Mouse (Mus musculus): ENCODE data around the gene Lsamp. TPM values are rescaled to one million over a fixed set of nuclear protein-coding genes. Genes with fewer than 3 reads are reported as not detected.

The Lsamp gene
- polyA plus RNA-seq, 1 experiment from 2014 or later: 31.1 TPM

- Histone ChIP-seq H3K4me1 (no peaks in the 10 kb centered on the region), H3K27me3 (no peaks in the 10 kb centered on the region), H3K4me3 (no peak overlapping the region), H3K27ac (no peak overlapping the region), H3K9me3 (replicated peaks) (no peaks in the 10 kb centered on the region), H3K4me2 (replicated peaks) (no peak overlapping the region), H3K9ac (no peak overlapping the region), H3K36me3 (no peaks in the 10 kb centered on the region)
- no peak for ATAC-seq (ENCODE audit: low FRiP score)
- 38% methylated on average over 6 of the region's 6 CpGs for WGBS
Observed at GRCm38 (mm10) chr16:40739015-40739414, 754.9 kb downstream of the Lsamp start.

- Histone ChIP-seq H3K9me3 (replicated peaks) (no peaks in the 10 kb centered on the region), H3K36me3 (no peaks in the 10 kb centered on the region), H3K27me3 (no peaks in the 10 kb centered on the region), H3K9ac (no peak overlapping the region), H3K4me2 (replicated peaks) (no peak overlapping the region), H3K4me3 (no peak overlapping the region), H3K27ac (no peak overlapping the region), H3K4me1 (no peaks in the 10 kb centered on the region)
- WGBS: 65% methylated on average over 6 of the region's 6 CpGs
- no peak for ATAC-seq (ENCODE audit: low FRiP score)
Observed at GRCm38 (mm10) chr16:40739771-40740170, 755.6 kb downstream of the Lsamp start.

GRCm38 (mm10) chr16:40740273-40740672, 756.1 kb downstream of the Lsamp start:
- Histone ChIP-seq H3K27ac (no peak overlapping the region), H3K9ac (no peak overlapping the region), H3K4me2 (replicated peaks) (no peak overlapping the region), H3K27me3 (no peaks in the 10 kb centered on the region), H3K4me1 (no peaks in the 10 kb centered on the region), H3K4me3 (no peak overlapping the region), H3K9me3 (replicated peaks) (no peaks in the 10 kb centered on the region), H3K36me3 (no peaks in the 10 kb centered on the region)
- 76% methylated on average over 8 of the region's 8 CpGs for WGBS
- no peak for ATAC-seq (ENCODE audit: low FRiP score)

- H3K4me2 ChIP-seq (replicated peaks): no peak overlapping the region
- H3K36me3 ChIP-seq: no peaks in the 10 kb centered on the region
- 76% methylated on average over 1 of the region's 1 CpGs for WGBS
- H3K9ac ChIP-seq: no peak overlapping the region
- no peaks in the 10 kb centered on the region for H3K4me1 ChIP-seq
- H3K27me3 ChIP-seq: no peaks in the 10 kb centered on the region
- no peaks in the 10 kb centered on the region for H3K9me3 ChIP-seq (replicated peaks)
- no peak overlapping the region for H3K27ac ChIP-seq
- no peak overlapping the region for H3K4me3 ChIP-seq
- ATAC-seq (ENCODE audit: low FRiP score): no peak
Observed at GRCm38 (mm10) chr16:40827191-40827590, 843.0 kb downstream of the Lsamp start.

- ATAC-seq (ENCODE audit: low FRiP score): no peak
- Histone ChIP-seq H3K4me3 (no peak overlapping the region), H3K4me1 (no peaks in the 10 kb centered on the region), H3K36me3 (no peaks in the 10 kb centered on the region), H3K9ac (no peak overlapping the region), H3K9me3 (replicated peaks) (no peaks in the 10 kb centered on the region), H3K4me2 (replicated peaks) (no peak overlapping the region), H3K27me3 (no peaks in the 10 kb centered on the region), H3K27ac (no peak overlapping the region)
Observed at GRCm38 (mm10) chr16:40831536-40831935, 847.4 kb downstream of the Lsamp start.

GRCm38 (mm10) chr16:40841765-40842164, 857.6 kb downstream of the Lsamp start:
- H3K27ac ChIP-seq: no peak overlapping the region
- H3K4me3 ChIP-seq: no peak overlapping the region
- no peak for ATAC-seq (ENCODE audit: low FRiP score)
- 46% methylated on average over 1 of the region's 1 CpGs for WGBS
- no peaks in the 10 kb centered on the region for H3K27me3 ChIP-seq
- no peaks in the 10 kb centered on the region for H3K9me3 ChIP-seq (replicated peaks)
- no peak overlapping the region for H3K9ac ChIP-seq
- no peak overlapping the region for H3K4me2 ChIP-seq (replicated peaks)
- no peaks in the 10 kb centered on the region for H3K36me3 ChIP-seq
- no peaks in the 10 kb centered on the region for H3K4me1 ChIP-seq

- H3K4me2 ChIP-seq (replicated peaks): no peak overlapping the region
- no peak overlapping the region for H3K4me3 ChIP-seq
- H3K9me3 ChIP-seq (replicated peaks): no peaks in the 10 kb centered on the region
- no peaks in the 10 kb centered on the region for H3K27me3 ChIP-seq
- H3K27ac ChIP-seq: no peak overlapping the region
- no peaks in the 10 kb centered on the region for H3K4me1 ChIP-seq
- no peak for ATAC-seq (ENCODE audit: low FRiP score)
- H3K9ac ChIP-seq: no peak overlapping the region
- no peaks in the 10 kb centered on the region for H3K36me3 ChIP-seq
Observed at GRCm38 (mm10) chr16:40866733-40867132, 882.6 kb downstream of the Lsamp start.

GRCm38 (mm10) chr16:40878301-40878700, 894.1 kb downstream of the Lsamp start:
- H3K4me3 ChIP-seq: no peak overlapping the region
- H3K9ac ChIP-seq: no peak overlapping the region
- H3K27ac ChIP-seq: no peak overlapping the region
- 83% methylated on average over 4 of the region's 4 CpGs for WGBS
- no peaks in the 10 kb centered on the region for H3K4me1 ChIP-seq
- no peaks in the 10 kb centered on the region for H3K9me3 ChIP-seq (replicated peaks)
- no peaks in the 10 kb centered on the region for H3K27me3 ChIP-seq
- H3K4me2 ChIP-seq (replicated peaks): no peak overlapping the region
- no peak for ATAC-seq (ENCODE audit: low FRiP score)
- no peaks in the 10 kb centered on the region for H3K36me3 ChIP-seq

- WGBS: 79% methylated on average over 5 of the region's 5 CpGs
Observed at GRCm38 (mm10) chr16:40881942-40882341, 897.8 kb downstream of the Lsamp start.

GRCm38 (mm10) chr16:40891338-40891737, 907.2 kb downstream of the Lsamp start:
- H3K4me2 ChIP-seq (replicated peaks): no peak overlapping the region
- WGBS: 28% methylated on average over 7 of the region's 7 CpGs
- no peak overlapping the region for H3K27ac ChIP-seq
- H3K36me3 ChIP-seq: no peaks in the 10 kb centered on the region
- no peaks in the 10 kb centered on the region for H3K9me3 ChIP-seq (replicated peaks)
- H3K4me3 ChIP-seq: no peak overlapping the region
- no peak overlapping the region for H3K9ac ChIP-seq
- H3K4me1 ChIP-seq: no peaks in the 10 kb centered on the region
- peak; percentile 67 for ATAC-seq (ENCODE audit: low FRiP score)
- H3K27me3 ChIP-seq: no peaks in the 10 kb centered on the region

More at GRCm38 (mm10) chr16:40881942-40882341, 897.8 kb downstream of the Lsamp start:
- Histone ChIP-seq H3K9ac (no peak overlapping the region), H3K27me3 (no peaks in the 10 kb centered on the region), H3K27ac (no peak overlapping the region), H3K9me3 (replicated peaks) (no peaks in the 10 kb centered on the region), H3K4me2 (replicated peaks) (no peak overlapping the region), H3K4me3 (no peak overlapping the region), H3K4me1 (no peaks in the 10 kb centered on the region), H3K36me3 (no peaks in the 10 kb centered on the region)
- ATAC-seq (ENCODE audit: low FRiP score): no peak

GRCm38 (mm10) chr16:40897768-40898327, 913.7 kb downstream of the Lsamp start:
- H3K9ac ChIP-seq: no peak overlapping the region
- H3K4me1 ChIP-seq: no peaks in the 10 kb centered on the region
- no peak for ATAC-seq (ENCODE audit: low FRiP score)
- WGBS: 58% methylated on average over 4 of the region's 4 CpGs
- no peaks in the 10 kb centered on the region for H3K36me3 ChIP-seq
- no peak overlapping the region for H3K27ac ChIP-seq
- no peak overlapping the region for H3K4me2 ChIP-seq (replicated peaks)
- no peaks in the 10 kb centered on the region for H3K27me3 ChIP-seq
- no peak overlapping the region for H3K4me3 ChIP-seq
- H3K9me3 ChIP-seq (replicated peaks): no peaks in the 10 kb centered on the region

GRCm38 (mm10) chr16:40907892-40908291, 923.7 kb downstream of the Lsamp start:
- Histone ChIP-seq H3K27me3 (no peaks in the 10 kb centered on the region), H3K9ac (no peak overlapping the region), H3K36me3 (no peaks in the 10 kb centered on the region), H3K4me2 (replicated peaks) (no peak overlapping the region), H3K27ac (no peak overlapping the region), H3K4me1 (no peaks in the 10 kb centered on the region), H3K9me3 (replicated peaks) (no peaks in the 10 kb centered on the region), H3K4me3 (no peak overlapping the region)
- WGBS: 67% methylated on average over 1 of the region's 1 CpGs
- no peak for ATAC-seq (ENCODE audit: low FRiP score)

- H3K4me3 ChIP-seq: no peak overlapping the region
- no peaks in the 10 kb centered on the region for H3K27me3 ChIP-seq
- H3K4me1 ChIP-seq: no peaks in the 10 kb centered on the region
- H3K9me3 ChIP-seq (replicated peaks): no peaks in the 10 kb centered on the region
- H3K36me3 ChIP-seq: no peaks in the 10 kb centered on the region
- ATAC-seq (ENCODE audit: low FRiP score): no peak
- no peak overlapping the region for H3K27ac ChIP-seq
- no peak overlapping the region for H3K4me2 ChIP-seq (replicated peaks)
- 84% methylated on average over 2 of the region's 2 CpGs for WGBS
- no peak overlapping the region for H3K9ac ChIP-seq
Observed at GRCm38 (mm10) chr16:40914141-40914540, 930.0 kb downstream of the Lsamp start.
